Mouse (Mus musculus) kidney, postnatal 25 days (tissue): Measurements from ENCODE around the gene Poglut1.
A peak's percentile ranks its signal among the peaks of the same experiment; 100 is the strongest.

Source experiments
- DNase-seq, 2 experiments: peaks; one replicate each; pipeline ENCODE4 v3.0.0; 2021; ENCODE audit warnings: mixed read lengths in 2 of 2

The Poglut1 gene

DNA sequence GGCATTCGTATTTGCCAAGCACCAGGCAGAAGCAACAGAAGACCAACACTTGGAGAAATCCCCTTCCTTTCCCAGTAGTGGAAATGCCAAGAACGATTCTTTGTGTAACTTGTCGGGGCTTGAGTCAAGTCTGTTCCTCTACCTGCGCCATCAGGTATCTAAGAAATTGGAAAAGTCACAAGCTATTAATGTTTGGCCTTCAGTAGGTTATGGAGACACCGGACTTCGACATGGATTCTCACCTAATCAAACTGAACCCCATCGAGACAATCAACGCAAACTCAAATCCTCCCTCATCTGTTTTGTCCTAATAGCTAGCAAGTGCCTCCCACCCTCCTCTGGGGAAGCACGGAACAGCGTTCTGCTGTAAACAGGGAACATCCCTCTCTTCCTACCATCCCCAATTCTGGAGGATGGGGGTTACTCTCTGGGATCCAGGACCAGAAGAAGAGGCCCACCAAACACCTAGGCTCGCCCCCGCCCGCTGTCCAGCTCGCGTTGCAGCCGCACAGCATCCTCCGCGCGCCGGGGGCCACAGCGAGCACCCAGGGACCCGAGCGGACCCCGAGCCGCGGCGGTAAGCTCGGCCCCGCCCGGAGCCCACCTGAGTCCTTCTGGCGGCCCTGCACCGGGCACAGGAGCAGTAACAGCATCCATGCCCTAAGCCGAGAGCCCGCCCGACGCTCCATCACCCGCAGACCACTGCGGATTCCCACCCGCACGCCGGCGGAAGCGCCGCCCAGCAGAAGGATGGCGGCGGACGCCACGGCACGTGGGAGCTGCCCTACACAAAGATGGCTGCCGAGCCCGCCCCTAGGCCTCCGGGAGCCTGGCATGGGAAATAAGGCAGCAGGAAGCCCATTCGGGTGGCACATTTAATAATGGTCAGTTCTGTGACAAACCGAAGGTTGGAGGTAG is at the start of gene Poglut1:
Gene Poglut1 (minus strand): TSS at position 780 of the 918 bp plus-strand sequence.
- DNase-seq: peak; percentile 80 to 86

- DNase-seq: no peak
Measured at GRCm38 (mm10) chr16:38598986-38599680, 49.1 kb upstream of the Poglut1 start.

DNA sequence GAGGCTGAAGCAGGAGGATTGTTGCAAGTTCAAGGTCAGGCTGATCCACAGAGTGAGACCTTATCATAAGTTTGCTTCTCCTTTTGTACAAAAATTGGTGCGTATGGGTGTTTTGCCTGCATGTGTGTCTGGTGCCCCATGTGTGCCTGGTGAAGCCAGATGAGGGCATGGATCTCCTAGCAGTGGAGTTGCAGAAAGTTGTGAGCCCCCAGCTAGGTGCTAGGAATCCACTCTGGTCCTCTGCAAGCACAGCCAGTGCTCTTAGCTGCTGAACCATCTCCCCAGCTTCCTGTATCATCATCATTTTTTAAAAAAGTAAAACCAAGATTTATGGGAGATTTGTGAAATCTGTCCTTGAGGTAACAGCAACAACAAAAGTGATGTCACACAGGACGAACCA is 46.6 kb upstream of the Poglut1 start:
- no peak for DNase-seq

GRCm38 (mm10) chr16:38596099-38596498 is 46.0 kb upstream of the Poglut1 start:
- DNase-seq: no peak

DNA sequence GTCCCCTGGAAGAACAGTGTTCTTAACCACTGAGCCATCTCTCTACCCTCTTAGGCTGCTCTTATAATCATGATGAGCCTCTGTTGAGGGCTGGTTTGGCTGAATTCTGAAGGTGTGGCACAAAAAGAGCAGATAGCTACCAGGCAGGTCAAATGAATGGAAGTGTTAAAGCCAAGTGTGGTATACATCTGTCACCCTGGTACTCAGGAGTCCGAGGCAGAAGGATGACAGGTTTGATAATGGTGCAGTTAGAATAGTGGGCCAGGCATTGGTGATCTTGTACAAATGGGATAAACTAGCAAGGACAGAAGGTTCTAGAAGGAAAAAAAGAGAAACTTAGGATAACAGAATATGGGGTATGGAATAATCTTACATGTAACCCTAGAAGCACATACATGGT is 44.4 kb upstream of the Poglut1 start:
- DNase-seq: no peak

DNA sequence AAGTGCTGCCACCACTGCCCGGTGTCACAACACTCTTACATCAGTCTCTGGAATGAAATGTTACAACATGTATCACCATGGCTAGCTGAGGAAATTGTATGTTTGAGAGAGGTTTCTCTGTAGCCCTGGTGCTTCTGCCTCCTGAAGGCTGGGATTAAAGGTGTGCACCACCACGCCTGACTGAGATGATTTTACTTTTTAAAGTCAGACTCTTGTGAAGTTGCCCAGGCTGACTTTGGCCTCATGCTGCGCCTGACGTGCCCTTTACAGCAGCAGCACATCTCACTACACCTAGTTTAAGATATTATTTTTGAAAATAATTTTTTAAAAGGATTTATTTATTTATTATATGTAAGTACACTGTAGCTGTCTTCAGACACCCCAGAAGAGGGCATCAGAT is 42.9 kb upstream of the Poglut1 start:
- DNase-seq: no peak

DNA sequence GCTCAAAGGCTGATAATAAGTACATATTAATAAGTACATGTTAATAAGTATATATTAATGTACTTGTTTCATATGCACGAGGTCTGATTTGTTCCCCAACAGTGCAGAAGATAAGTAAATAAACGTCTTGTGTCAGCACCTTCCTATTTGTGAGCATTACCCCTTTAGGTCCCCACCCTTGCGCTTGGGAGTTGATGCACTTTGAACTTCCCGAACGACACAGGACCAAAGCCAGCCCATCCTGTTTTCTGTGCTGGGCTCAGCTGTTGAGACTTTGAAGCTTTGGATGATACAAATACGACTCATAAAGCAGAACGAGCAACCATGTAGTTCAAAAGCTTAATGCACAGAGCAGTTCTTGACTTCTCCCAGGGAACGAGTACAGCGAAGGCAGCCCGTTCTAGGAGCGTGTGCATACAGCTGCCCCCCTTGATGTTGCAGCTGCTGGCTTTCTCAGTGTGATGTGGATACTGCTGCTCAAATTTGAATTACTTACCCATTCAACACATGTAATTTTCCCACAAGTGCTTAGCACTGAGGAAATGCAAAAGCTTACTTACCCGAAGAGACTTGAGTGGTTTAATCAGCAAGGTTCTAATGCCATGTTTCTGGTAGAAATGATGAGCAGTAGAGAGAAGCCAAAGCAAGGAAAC is 42.1 kb upstream of the Poglut1 start:
- peak; percentile 30 to 62 for DNase-seq

- no peak for DNase-seq
Measured at GRCm38 (mm10) chr16:38591506-38591905, 41.4 kb upstream of the Poglut1 start.

DNA sequence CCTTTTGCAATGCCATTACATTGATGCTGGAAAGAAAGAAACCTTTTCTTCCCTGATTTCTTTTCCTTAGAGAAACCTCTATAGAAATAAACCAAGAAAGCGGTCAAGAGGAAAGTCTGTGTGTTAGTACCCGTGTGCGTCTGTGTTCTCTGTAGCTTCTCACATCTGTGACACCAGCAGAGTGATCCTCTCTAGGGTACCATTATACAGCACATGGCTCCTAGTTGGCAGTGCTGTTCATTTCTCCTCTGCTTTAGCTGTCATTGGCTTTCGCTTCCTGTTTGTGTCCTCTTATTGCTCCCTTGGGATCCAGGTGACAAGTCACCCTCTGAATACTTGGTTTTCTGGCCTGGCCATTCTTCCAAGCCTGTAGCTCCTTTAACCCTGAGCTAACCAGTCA is 37.5 kb upstream of the Poglut1 start:
- no peak for DNase-seq

DNA sequence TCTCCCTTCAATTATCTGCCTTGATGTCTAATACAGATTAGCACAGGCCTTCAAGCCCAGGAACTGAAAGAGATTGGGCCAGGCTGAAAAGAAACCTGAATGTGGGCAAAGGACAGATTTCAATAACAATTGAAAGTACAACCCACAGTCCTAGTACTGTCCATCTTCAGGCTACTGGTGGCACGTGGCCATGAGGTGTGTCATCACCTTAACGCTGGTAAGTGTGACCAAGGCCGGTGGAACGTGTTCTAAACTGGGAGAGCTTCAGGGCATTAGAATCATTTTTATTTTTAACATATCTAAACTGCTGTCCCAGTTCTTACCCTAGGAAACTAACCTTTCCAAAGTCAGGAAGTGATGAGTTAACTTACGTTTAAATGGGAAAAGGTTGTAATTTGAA is 37.1 kb upstream of the Poglut1 start:
- no peak for DNase-seq

GRCm38 (mm10) chr16:38585186-38585585 is 35.1 kb upstream of the Poglut1 start:
- DNase-seq: no peak

DNA sequence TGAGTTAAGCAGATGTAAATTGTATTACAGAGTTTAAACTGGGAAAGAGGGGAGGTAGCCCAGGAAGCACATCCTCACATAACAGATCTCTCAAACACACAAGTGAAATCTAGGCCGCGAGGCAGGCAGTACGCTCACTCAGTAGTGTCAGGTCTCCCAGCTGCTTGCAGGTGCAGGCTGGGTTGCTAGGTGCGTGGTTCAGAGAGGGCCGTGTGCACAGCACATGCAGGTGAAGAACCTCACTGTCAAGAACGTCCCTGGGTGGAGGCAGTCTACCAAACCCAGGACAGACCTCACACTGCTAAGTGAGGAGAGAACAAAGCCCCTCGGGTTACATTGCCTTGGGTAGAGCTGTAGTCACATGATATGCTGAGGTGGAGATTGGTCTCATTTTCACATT is 34.7 kb upstream of the Poglut1 start:
- no peak for DNase-seq

DNA sequence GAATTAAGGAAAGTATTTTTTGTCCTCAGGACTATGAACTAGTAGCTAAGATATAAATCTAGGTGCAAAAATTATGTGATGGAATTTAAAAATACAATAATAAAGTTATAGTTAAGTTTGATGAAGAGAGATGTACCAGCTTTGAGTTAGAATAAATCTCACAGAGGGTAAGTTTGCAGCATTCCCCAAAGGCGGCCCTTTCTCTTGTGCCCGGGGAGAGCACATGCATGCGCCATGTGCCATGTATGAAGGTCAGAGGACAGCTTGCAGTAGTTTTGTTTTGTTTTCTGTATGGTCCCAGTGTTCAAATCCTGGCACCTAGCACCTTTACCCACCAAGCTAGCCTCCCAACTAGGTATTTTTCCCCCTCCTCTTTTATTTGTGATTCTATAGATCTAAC is 21.4 kb upstream of the Poglut1 start:
- DNase-seq: no peak

- DNase-seq: no peak
Measured at GRCm38 (mm10) chr16:38568192-38568591, 18.1 kb upstream of the Poglut1 start.

- no peak for DNase-seq
Measured at GRCm38 (mm10) chr16:38563516-38563915, 13.5 kb upstream of the Poglut1 start.

DNA sequence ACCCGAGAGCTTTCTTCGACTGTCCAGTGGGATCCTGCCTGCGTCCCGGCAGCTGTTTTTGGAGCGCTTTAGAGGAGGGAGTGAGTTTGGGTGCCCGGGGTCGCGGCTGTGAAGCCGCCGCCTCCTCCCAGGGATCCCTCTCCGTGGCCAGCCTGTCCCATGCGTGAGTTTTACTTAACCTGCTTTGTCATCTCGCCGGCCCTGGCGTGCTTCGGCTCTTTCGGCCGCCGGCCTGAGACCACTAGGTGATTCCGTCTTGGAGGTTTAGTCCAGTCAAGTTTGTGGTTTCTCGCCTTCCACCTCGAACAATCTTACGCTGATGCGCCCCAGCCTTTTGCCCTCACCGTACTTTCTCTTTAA is 12.9 kb upstream of the Poglut1 start:
- no peak for DNase-seq

DNA sequence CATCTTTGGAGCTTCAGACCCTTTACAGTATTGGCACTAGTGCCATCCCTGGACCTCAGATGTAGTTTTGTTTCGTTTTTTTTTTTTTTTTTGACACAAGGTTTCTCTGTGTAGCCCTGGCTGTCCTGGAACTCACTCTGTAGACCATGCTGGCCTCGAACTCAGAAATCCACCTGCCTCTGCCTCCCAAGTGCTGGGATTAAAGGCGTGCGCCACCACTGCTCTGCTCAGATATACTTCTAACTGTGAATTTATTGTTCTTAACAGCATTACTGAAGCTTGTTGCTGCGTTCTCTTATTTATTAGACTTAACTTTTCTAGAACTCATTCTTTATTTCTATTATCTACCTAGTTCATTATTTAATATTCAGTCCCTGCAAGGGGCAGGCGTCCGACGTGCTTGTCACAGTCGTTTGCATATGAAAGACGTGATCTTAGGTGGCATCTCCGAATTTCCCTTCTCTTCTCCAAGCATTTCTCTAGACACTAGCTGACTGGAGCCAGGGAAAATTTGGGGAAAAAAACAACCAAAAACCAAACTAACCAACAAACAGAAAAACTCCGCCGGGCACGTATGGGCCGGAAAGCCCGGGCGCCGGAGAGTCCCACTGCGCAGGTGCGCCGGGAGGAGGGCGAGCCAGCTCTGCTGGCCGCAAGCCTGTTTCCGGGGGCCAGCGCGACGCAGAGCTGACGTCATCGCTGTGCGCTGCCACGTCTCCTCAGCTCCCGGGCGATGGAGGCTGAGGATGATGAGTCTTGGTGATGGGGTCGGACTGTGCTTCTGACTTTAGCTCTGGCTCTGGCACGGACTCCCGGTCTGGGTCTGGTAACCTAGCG is 12.3 kb upstream of the Poglut1 start:
- peak; percentile 95 to 97 for DNase-seq

GRCm38 (mm10) chr16:38558221-38558748 is 8.2 kb upstream of the Poglut1 start, which contains the start of gene Tmem39a:
Tmem39a (plus strand) TSS chr16:38558698.
- DNase-seq: no peak

- DNase-seq: no peak
Measured at GRCm38 (mm10) chr16:38555988-38556387, 5.9 kb upstream of the Poglut1 start.

DNA sequence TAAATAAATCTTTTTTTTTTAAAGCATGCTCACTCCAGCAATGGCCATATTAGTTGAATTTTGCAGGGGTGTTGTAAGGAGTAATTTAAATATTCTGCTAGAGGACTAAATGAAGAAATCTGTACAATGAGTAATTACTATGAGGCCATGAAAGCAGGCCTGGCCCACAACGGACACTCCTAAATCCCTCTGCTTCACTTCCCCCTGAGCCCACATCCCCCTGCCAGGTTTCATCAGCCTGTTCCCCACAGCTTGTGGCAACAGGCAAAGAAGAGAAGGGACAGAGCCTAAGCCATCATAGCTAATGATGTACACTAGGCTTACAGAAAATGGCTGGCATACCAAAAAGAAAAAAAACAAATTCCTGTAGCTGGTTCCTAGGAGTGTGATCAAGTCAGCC is 2.1 kb downstream of the Poglut1 start:
- DNase-seq: no peak

GRCm38 (mm10) chr16:38538716-38539380 is 11.2 kb downstream of the Poglut1 start:
- no peak for DNase-seq
